8 mouse cellular contexts compared by ENCODE assay signal in the genomic region with DNA sequence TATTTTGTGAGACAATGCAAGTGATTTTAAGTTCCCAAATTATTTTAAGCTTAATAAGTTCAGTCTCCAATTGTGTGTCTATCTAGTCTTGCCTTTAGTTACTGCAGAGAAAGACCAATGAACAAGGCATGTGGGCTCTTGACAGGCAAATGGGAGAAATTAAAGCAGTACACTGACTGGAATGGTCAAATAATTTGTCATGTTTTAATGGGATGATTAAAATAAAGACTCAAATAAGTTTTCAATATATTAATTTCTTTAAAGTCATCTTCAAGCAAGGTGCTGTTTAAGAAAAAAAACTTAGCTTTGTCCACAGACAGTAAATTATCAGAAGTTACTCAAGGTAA. TPM values are rescaled to one million over a fixed set of nuclear protein-coding genes. Genes with fewer than 3 reads are reported as not detected.
DNase-seq lines count a peak whose midpoint lies in the region; ATAC-seq and TF ChIP-seq lines count a peak whose summit lies in the region.

No protein-coding gene starts in this region.

- H3ac ChIP-seq in myocyte (ENCODE audit: control insufficient read depth, insufficient read length): no peak overlapping the region

- H3K9me3 ChIP-seq in kidney, embryonic 16.5 days (ENCODE audit: low read length): no peaks in the 10 kb centered on the region
- H3K9me3 ChIP-seq in embryonic facial prominence, embryonic 15.5 days (replicated peaks): no peaks in the 10 kb centered on the region
- no peaks in the 10 kb centered on the region for H3K9me3 ChIP-seq in limb, embryonic 10.5 days (replicated peaks)

- H3K9ac ChIP-seq in kidney, embryonic 16.5 days (replicated peaks; ENCODE audit: low read length): no peak overlapping the region
- H3K9ac ChIP-seq in embryonic facial prominence, embryonic 15.5 days: no peak overlapping the region

- TF ChIP-seq POLR2A in myocyte (IDR thresholded peaks at IDR 0.05; ENCODE audit: insufficient read length, low read depth): no peak

- H3K4me1 ChIP-seq in kidney, embryonic 16.5 days (ENCODE audit: insufficient read depth, low read length): 0 out of 2 replicates have a peak, but pooled peaks cover 5% of the 10 kb centered on the region
- H3K4me1 ChIP-seq in embryonic facial prominence, embryonic 15.5 days: 0 out of 2 replicates have a peak, but pooled peaks cover 3% of the 10 kb centered on the region
- H3K4me1 ChIP-seq in limb, embryonic 10.5 days: peaks cover 21% of the 10 kb centered on the region

- H3K27ac ChIP-seq in kidney, embryonic 16.5 days (ENCODE audit: low read length): peak overlapping the region; percentile 99
- peak overlapping the region; percentile 99 for H3K27ac ChIP-seq in embryonic facial prominence, embryonic 15.5 days (replicated peaks)
- peak overlapping the region; percentile 99 for H3K27ac ChIP-seq in limb, embryonic 10.5 days

- DNase-seq in kidney, postnatal 4 days: no peak
- DNase-seq in limb, embryonic 10.5 days (ENCODE audit: low spot score): no peak
- no peak for DNase-seq in right cerebral cortex, postnatal 4 days

- H3K36me3 ChIP-seq in kidney, embryonic 16.5 days (ENCODE audit: insufficient read depth, low read length): no peaks in the 10 kb centered on the region
- peaks cover 7% of the 10 kb centered on the region; the same call in 1 of the 2 replicates for H3K36me3 ChIP-seq in embryonic facial prominence, embryonic 15.5 days
- peaks cover 7% of the 10 kb centered on the region; the same call in 1 of the 2 replicates for H3K36me3 ChIP-seq in limb, embryonic 10.5 days
- no peaks in the 10 kb centered on the region for H3K36me3 ChIP-seq in myocyte (ENCODE audit: control insufficient read depth, insufficient read depth)

- peak overlapping the region; percentile 75; the same call in 1 of the 2 replicates for H3K4me3 ChIP-seq in kidney, embryonic 16.5 days (ENCODE audit: low read length)
- H3K4me3 ChIP-seq in embryonic facial prominence, embryonic 15.5 days (replicated peaks): peak overlapping the region; percentile 86; the same call in 1 of the 2 replicates
- peak overlapping the region; percentile 87 for H3K4me3 ChIP-seq in limb, embryonic 10.5 days
- H3K4me3 ChIP-seq in myocyte: peak overlapping the region; percentile 88

- no peak for ATAC-seq in kidney, embryonic 16.5 days (ENCODE audit: low FRiP score, low TSS enrichment)
- no peak for ATAC-seq in embryonic facial prominence, embryonic 15.5 days (ENCODE audit: insufficient number of reproducible peaks, low FRiP score, low TSS enrichment, low read depth)
- ATAC-seq in megakaryocyte, adult 5-6 weeks (ENCODE audit: poor library complexity, severe bottlenecking): no peak
- ATAC-seq in monocyte, adult 5-6 weeks (replicated peaks; ENCODE audit: insufficient number of reproducible peaks, low FRiP score, low TSS enrichment, poor library complexity, severe bottlenecking): no peak

- no peaks in the 10 kb centered on the region for H3K79me2 ChIP-seq in myocyte (ENCODE audit: control insufficient read depth, insufficient read depth)

- H3K4me2 ChIP-seq in kidney, embryonic 16.5 days (replicated peaks; ENCODE audit: low read depth, low read length): peak overlapping the region; percentile 79; the same call in 1 of the 2 replicates
- H3K4me2 ChIP-seq in embryonic facial prominence, embryonic 15.5 days (replicated peaks): peak overlapping the region; percentile 54; the same call in 1 of the 2 replicates
- peak overlapping the region; percentile 69 for H3K4me2 ChIP-seq in myocyte (ENCODE audit: low read depth)

- H3K27me3 ChIP-seq in kidney, embryonic 16.5 days (ENCODE audit: insufficient read depth, low read length): no peaks in the 10 kb centered on the region
- no peaks in the 10 kb centered on the region for H3K27me3 ChIP-seq in embryonic facial prominence, embryonic 15.5 days
- no peaks in the 10 kb centered on the region for H3K27me3 ChIP-seq in limb, embryonic 10.5 days (ENCODE audit: low read depth, poor library complexity, severe bottlenecking)
- H3K27me3 ChIP-seq in myocyte (ENCODE audit: control insufficient read depth, insufficient read depth, insufficient read length): no peaks in the 10 kb centered on the region

TF ChIP-seq in myocyte, 11 proteins besides CTCF, POLR2A, EP300 and RAD21:
- TF ChIP-seq TCF12 (IDR thresholded peaks at IDR 0.05; ENCODE audit: insufficient read depth, poor library complexity, severe bottlenecking) (no peak), POLR2AphosphoS2 (IDR thresholded peaks at IDR 0.05; ENCODE audit: insufficient read length, low read depth) (no peak), USF1 (IDR thresholded peaks at IDR 0.05; ENCODE audit: low read depth) (no peak), MAX (IDR thresholded peaks at IDR 0.05; ENCODE audit: low read depth) (no peak), REST (IDR thresholded peaks at IDR 0.05; ENCODE audit: insufficient read depth, insufficient read length) (no peak), SRF (IDR thresholded peaks at IDR 0.05; ENCODE audit: control insufficient read depth, insufficient read length, low read depth) (no peak), CEBPB (IDR thresholded peaks at IDR 0.05; ENCODE audit: insufficient read depth, poor library complexity, severe bottlenecking) (no peak)

RNA-seq across cellular contexts. Expression of gene Ern1, which starts 14.5 kb away (rescaled TPM):
- 5.4 and 6.8 TPM in 2 replicates for polyA plus RNA-seq in kidney, embryonic 16.5 days (2015; fragmentation: Nextera tagmentation; extraction: Ambion mirVana)
- polyA plus RNA-seq in embryonic facial prominence, embryonic 15.5 days (2015; fragmentation: Nextera tagmentation; extraction: Ambion mirVana): 6.2 and 6.3 TPM in 2 replicates
- 7.4 and 8.2 TPM in 2 replicates for polyA plus RNA-seq in limb, embryonic 10.5 days (2016; fragmentation: Nextera tagmentation; extraction: Ambion mirVana)
- 20.4 TPM for polyA plus RNA-seq in myocyte (2012; fragmentation: generic; extraction: Trizol)
- total RNA-seq in megakaryocyte, adult 5-6 weeks (2015): 37.9 and 43.1 TPM in 2 replicates
- total RNA-seq in megakaryocyte, adult 5-6 weeks (2017): 28.8 and 35.0 TPM in 2 replicates
- 27.8 to 71.5 TPM (median 30.5 TPM) in 3 replicates for total RNA-seq in monocyte, adult 5-6 weeks (2017)
